Mouse (Mus musculus) limb, embryonic 14.5 days (tissue): ENCODE measurements around the gene Tcte2. TPM values are rescaled to one million over a fixed set of nuclear protein-coding genes. Genes with fewer than 3 reads are reported as not detected.

ENCODE experiments used
- ATAC-seq: fragments of 200-750 bp; cut with Nextera tagmentation; 2 replicates; pipeline ENCODE4 v1.8.0; 2017; ENCODE audit warnings: low read depth, moderate number of reproducible peaks, moderate TSS enrichment; ENCODE audit not compliant: low FRiP score
- DNase-seq: peaks from one replicate; pipeline ENCODE4 v3.0.0-alpha.2; 2015; ENCODE audit warnings: low spot score
- H3K27ac ChIP-seq: fragments of 300-500 bp; sonication (generic); replicated peaks from 2 replicates; pipeline ENCODE4 v1.5.1; 2014; ENCODE audit warnings: low read depth, mild to moderate bottlenecking, low read length, moderate library complexity, mixed read lengths
- H3K27me3 ChIP-seq: fragments of 300-500 bp; sonication (generic); 2 replicates; pipeline ENCODE4 v1.6.1; 2014; ENCODE audit warnings: low read length, mixed read lengths; ENCODE audit not compliant: control insufficient read depth, insufficient read depth
- H3K36me3 ChIP-seq: fragments of 300-500 bp; sonication (generic); 2 replicates; pipeline ENCODE4 v1.6.1; 2014; ENCODE audit warnings: mild to moderate bottlenecking, low read length, moderate library complexity, mixed read lengths; ENCODE audit not compliant: control insufficient read depth, insufficient read depth
- H3K4me1 ChIP-seq: fragments of 300-500 bp; sonication (generic); 2 replicates; pipeline ENCODE4 v1.6.1; 2014; ENCODE audit warnings: antibody characterized with exemption, low read length, mixed read lengths; ENCODE audit not compliant: control insufficient read depth, insufficient read depth
- H3K4me2 ChIP-seq: fragments of 300-500 bp; sonication (generic); replicated peaks from 2 replicates; pipeline ENCODE4 v1.6.1; 2014; ENCODE audit warnings: low read depth, mild to moderate bottlenecking, low read length, moderate library complexity; ENCODE audit not compliant: severe bottlenecking
- H3K4me3 ChIP-seq: fragments of 300-500 bp; sonication (generic); replicated peaks from 2 replicates; pipeline ENCODE4 v1.5.1; 2014; ENCODE audit warnings: low read length
- H3K9ac ChIP-seq: fragments of 300-500 bp; sonication (generic); 2 replicates; pipeline ENCODE4 v1.6.1; 2014; ENCODE audit warnings: mild to moderate bottlenecking, low read depth, low read length, moderate library complexity; ENCODE audit not compliant: severe bottlenecking
- H3K9me3 ChIP-seq: fragments of 300-500 bp; sonication (generic); 2 replicates; pipeline ENCODE4 v1.6.1; 2016; ENCODE audit warnings: low read length; ENCODE audit not compliant: control insufficient read depth
- POLR2A ChIP-seq: fragments of 200-500 bp; IDR thresholded peaks from 2 replicates; pipeline ENCODE4 v1.8.0; 2012; ENCODE audit warnings: inconsistent platforms, mild to moderate bottlenecking, moderate library complexity, borderline replicate concordance; ENCODE audit not compliant: insufficient read depth, insufficient read length; ENCODE audit errors: extremely low read depth
- WGBS: fragments of 180-500 bp; shearing (Covaris S2); extraction: QIAGEN DNeasy Blood & Tissue Kit; methylation state at CpG from one replicate; pipeline ENCODE4 v1.1.7; 2014; 5-methylcytosine and 5-hydroxymethylcytosine counted together
- polyA plus RNA-seq, 2 experiments: library from polyadenylated mRNA; depleted of rRNA in 1 of 2; stranded (reverse) in 1 of 2; unstranded in 1 of 2; fragments of >200 nt; fragmentation: Nextera tagmentation in 1 of 2; extraction: Ambion mirVana in 1 of 2; gene quantifications; 2 replicates each; pipeline versions ENCODE4 v1.2.1 to v1.2.3; 2012 to 2014

Gene Tcte2
- polyA plus RNA-seq, 2 experiments = 4.4 to 5.2 TPM

DNA sequence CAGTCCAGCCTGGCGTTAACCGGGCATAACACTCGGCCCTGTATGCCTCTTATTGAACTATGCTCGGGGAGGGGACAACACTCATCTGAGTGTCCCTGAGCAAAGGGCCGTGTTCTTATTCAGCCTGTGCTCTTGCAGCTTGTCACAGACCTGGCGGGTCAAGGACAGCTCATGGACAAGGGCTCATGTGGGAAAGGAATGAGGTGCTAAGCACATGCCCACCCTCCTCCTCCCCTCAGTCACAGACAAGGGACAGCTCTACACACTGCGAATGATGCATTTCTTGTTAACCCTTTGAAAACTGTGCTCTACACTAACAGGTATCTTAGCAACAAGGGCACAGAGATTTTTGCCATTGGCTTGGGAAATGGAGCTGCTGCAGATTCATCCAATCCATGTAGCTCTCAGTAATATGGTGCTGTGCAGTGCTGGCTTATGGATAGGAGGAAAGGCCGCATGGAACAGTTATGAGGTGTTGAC lies 25.8 kb downstream of the Tcte2 start:
- no peak overlapping the region for H3K9ac ChIP-seq
- H3K27ac ChIP-seq = no peak overlapping the region
- H3K4me1 ChIP-seq = 0 out of 2 replicates have a peak, but pooled peaks cover 6% of the 10 kb centered on the region
- DNase-seq = no peak
- 74% methylated on average over 8 of the region's 8 CpGs for WGBS
- H3K9me3 ChIP-seq = no peaks in the 10 kb centered on the region
- H3K4me2 ChIP-seq = no peak overlapping the region
- H3K4me3 ChIP-seq = no peak overlapping the region
- TF ChIP-seq POLR2A = no peak
- ATAC-seq = no peak
- no peaks in the 10 kb centered on the region for H3K27me3 ChIP-seq
- H3K36me3 ChIP-seq = no peaks in the 10 kb centered on the region

GRCm38 (mm10) chr17:13735057-13735456 lies 26.6 kb downstream of the Tcte2 start:
- 0 out of 2 replicates have a peak, but pooled peaks cover 3% of the 10 kb centered on the region for H3K4me1 ChIP-seq
- no peaks in the 10 kb centered on the region for H3K36me3 ChIP-seq
- no peak for TF ChIP-seq POLR2A
- H3K27ac ChIP-seq = no peak overlapping the region
- H3K9ac ChIP-seq = no peak overlapping the region
- no peak for ATAC-seq
- H3K9me3 ChIP-seq = no peaks in the 10 kb centered on the region
- DNase-seq = no peak
- no peak overlapping the region for H3K4me2 ChIP-seq
- 83% methylated on average over 5 of the region's 5 CpGs for WGBS
- no peak overlapping the region for H3K4me3 ChIP-seq
- H3K27me3 ChIP-seq = no peaks in the 10 kb centered on the region

- H3K4me2 ChIP-seq = no peak overlapping the region
- no peaks in the 10 kb centered on the region for H3K27me3 ChIP-seq
- WGBS = 88% methylated on average over 5 of the region's 5 CpGs
- H3K36me3 ChIP-seq = no peaks in the 10 kb centered on the region
- DNase-seq = no peak
- 0 out of 2 replicates have a peak, but pooled peaks cover 3% of the 10 kb centered on the region for H3K4me1 ChIP-seq
- no peak for ATAC-seq
- H3K9me3 ChIP-seq = no peaks in the 10 kb centered on the region
- no peak for TF ChIP-seq POLR2A
- no peak overlapping the region for H3K4me3 ChIP-seq
- H3K9ac ChIP-seq = no peak overlapping the region
- no peak overlapping the region for H3K27ac ChIP-seq
Measured at GRCm38 (mm10) chr17:13733971-13734370, 27.7 kb downstream of the Tcte2 start.

DNA sequence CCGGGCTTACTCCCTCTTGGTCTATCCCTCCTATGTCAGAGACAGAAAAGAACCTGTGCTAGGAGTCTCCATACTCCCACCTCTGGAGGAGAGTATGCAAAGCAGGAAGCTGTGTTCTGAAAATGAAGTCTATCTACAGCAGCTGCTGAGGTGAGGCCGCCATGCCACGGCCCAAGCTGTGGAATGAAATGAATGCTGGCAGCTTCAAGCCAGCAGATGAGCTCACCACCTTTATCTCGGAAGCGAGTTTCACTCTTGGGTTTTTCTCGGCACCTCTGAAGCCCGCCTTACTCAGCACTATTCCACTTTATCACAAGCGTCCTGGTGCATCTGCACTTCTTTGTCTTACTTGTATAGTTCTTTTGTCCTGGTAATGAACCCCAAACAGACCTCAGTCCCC lies 28.9 kb downstream of the Tcte2 start:
- Histone ChIP-seq H3K27ac (no peak overlapping the region), H3K27me3 (no peaks in the 10 kb centered on the region), H3K4me1 (0 out of 2 replicates have a peak, but pooled peaks cover 3% of the 10 kb centered on the region), H3K9me3 (no peaks in the 10 kb centered on the region), H3K36me3 (no peaks in the 10 kb centered on the region), H3K4me3 (no peak overlapping the region), H3K4me2 (no peak overlapping the region), H3K9ac (no peak overlapping the region)
- ATAC-seq = no peak
- TF ChIP-seq POLR2A = no peak
- DNase-seq = no peak
- 52% methylated on average over 8 of the region's 8 CpGs for WGBS

GRCm38 (mm10) chr17:13731727-13732112 lies 29.9 kb downstream of the Tcte2 start:
- Histone ChIP-seq H3K36me3 (no peaks in the 10 kb centered on the region), H3K4me1 (0 out of 2 replicates have a peak, but pooled peaks cover 3% of the 10 kb centered on the region), H3K9ac (no peak overlapping the region), H3K9me3 (no peaks in the 10 kb centered on the region), H3K27me3 (no peaks in the 10 kb centered on the region), H3K4me2 (no peak overlapping the region), H3K4me3 (no peak overlapping the region), H3K27ac (no peak overlapping the region)
- 50% methylated on average over 4 of the region's 4 CpGs for WGBS
- no peak for ATAC-seq
- TF ChIP-seq POLR2A = no peak
- no peak for DNase-seq
